Mouse (Mus musculus) liver, embryonic 18 days (tissue): ENCODE data around the gene Atp5d. TPM values are rescaled to one million over a fixed set of nuclear protein-coding genes. Genes with fewer than 3 reads are reported as not detected.

Experiments used
- polyA plus RNA-seq: library from polyadenylated mRNA; depleted of rRNA; stranded (reverse); fragments of >200 nt; gene quantifications from 2 replicates; pipeline ENCODE4 v1.2.3, GENCODE M21; 2012; rRNA removed

The Atp5d gene
- polyA plus RNA-seq = 289 and 291 TPM in 2 replicates

DNA sequence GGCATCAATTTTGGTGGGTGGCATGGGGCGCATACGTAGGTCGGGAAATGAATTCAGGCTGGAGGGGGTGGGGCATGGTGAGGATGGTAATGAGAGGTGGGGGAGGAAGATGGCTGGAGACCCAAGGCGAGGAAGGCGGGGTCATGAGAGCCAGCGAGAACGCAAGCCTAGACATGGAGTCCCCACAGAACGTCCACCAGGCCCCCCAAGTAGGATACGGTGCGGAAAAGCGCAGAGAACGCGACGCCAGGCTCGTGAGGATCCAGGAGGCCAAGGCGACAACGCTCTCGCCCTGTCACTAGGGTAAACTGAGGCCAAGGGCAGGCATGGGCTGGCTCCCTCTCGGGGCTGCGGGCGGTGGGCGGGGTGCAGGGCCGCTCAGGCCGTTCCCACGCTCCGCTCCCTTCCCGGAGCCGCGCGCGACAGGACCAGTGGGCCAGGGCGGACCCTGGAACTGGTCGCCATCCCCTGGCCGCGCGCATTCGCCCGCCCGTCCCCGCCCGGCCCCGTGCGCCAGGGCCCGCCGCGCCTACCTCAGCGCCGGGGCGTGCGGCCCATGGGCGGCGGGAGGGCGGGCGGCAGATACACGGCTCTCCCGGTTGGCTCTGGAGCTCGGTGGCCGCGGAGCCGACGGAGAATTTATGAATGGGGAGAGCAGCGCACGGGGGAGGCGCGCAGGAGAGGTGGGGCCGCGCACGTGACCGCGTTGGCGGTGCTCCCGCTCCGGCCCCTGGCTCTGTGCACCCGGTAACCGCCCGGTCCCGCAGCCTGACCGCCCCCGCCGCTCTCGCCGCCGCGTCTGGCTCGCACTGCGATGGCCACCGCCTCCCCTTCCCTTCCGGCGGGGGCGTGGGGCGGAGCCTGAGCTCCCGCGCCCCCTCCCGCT lies at the start of gene Atp5d:
Gene Atp5d (plus strand): TSS at position 80 of the 886 bp plus-strand sequence.

DNA sequence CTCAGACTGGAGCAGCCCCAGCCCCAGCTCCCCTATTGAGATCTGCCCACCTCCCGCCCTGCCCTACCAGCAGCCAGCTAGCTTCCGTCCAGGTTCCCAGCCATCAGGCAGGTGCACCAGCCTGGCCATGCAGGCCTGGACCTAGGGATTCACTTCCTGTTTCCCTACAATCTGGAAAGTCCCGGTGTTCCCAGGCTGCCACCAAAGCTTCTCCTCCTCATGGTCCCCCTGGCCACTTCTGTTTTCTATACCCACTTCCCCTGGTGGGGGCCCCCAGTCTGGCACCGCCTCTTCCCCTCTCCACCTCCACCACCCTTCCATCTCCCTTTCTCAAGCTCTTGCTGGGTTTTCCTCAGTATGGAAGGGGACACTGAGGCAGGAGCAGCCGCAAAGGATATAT lies 33.0 kb upstream of the Atp5d start, which contains the start of gene Sbno2:
Gene Sbno2 (minus strand): TSS at position 112 of the 400 bp plus-strand sequence.

DNA sequence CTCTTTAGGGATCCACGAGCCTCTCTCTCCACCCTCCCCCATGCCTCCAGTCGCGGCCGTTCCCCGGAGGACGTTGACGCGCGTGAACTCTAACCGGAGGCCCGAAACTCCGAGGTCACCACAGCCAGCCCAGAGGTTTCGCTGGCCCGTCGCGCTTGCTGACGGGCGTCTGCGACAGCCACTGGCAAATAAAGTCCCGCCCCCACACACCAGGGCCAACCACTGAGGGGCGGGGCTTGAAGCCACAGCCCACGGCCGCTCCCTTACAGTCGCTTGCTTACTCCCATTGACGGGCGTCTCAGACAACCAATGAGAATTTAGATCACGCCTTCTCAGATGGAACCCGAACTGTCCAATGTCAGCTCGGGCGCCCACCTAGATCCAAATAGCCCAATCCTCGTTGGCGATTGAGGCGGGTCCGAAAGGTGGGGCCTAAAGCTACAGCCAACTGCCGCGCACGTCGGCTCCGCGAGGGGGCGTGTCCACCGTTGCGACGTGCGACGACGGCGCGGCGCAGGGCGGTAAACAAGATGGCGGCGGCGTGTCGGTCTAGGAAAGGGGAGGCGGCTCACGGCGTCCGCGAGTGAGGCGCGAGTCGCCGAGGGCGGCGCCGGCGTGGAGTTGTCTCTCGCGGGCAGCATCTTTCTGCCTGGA lies 23.0 kb upstream of the Atp5d start, which contains the start of gene Stk11:
Gene Stk11 (plus strand): TSS at position 514 of the 654 bp plus-strand sequence.

DNA sequence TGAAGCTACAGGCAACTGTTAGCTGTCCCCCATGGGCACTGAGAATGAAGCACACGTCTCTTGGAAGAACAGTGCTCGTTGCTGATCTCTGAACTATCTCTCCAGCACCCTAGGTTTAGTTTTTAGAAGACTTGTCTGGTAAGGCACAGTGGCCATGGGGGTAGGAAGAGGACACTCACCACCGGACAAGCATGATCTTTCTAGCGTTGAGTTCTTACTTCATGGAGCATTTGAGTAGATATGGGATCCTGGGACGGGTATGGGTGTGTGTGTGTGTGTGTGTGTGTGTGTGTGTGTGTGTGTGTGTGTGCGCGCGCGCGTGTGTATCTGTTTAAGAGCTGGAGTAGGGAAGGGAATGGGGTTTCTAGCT lies 2.2 kb downstream of the Atp5d start, which contains the start of gene Cbarp:
Gene Cbarp (minus strand): TSS at position 170 of the 370 bp plus-strand sequence.

DNA sequence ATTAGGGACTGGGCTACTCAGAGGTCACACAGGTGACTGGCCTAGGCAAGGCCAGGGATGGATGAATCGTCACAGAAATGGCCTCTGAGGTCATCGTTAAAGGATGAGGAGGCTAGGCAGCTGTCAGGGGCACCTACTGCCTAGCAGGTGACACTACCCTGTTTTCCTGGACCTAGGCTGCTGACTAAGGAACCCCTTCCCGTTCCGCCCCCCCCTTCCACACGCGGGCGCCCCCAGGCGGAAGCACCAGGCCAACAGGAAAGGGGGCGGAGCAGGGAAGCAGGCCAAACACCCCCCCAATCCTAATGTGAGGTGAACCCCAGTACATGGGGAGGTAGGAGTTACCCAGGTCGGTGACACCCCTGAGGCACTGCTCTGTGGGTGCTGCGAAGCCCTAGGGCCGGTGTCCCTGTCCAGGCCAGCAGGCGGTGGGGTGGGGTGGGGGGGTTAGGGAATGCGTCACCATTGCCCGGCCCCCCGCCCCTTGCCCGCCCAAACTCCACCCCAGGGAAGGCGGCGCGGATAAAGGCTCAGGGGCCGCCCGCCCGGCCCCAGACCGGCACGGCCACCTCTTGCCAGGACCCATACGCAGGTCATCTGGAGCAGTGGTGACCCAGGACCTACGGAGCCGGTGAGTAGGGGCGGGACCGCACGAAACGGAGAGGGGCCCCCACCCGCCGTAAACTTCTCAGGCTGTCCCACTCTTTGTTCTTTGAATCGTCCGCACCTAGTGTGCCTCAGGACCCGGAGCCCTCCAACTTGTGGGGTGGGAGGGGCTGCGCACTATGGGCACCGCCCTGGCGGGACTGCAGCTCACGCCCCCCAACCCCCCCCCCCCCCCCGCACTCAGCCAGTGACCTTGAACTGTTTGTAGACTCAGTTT lies 9.5 kb downstream of the Atp5d start, which contains the start of gene Midn:
Gene Midn (plus strand): TSS at position 554 of the 883 bp plus-strand sequence.

DNA sequence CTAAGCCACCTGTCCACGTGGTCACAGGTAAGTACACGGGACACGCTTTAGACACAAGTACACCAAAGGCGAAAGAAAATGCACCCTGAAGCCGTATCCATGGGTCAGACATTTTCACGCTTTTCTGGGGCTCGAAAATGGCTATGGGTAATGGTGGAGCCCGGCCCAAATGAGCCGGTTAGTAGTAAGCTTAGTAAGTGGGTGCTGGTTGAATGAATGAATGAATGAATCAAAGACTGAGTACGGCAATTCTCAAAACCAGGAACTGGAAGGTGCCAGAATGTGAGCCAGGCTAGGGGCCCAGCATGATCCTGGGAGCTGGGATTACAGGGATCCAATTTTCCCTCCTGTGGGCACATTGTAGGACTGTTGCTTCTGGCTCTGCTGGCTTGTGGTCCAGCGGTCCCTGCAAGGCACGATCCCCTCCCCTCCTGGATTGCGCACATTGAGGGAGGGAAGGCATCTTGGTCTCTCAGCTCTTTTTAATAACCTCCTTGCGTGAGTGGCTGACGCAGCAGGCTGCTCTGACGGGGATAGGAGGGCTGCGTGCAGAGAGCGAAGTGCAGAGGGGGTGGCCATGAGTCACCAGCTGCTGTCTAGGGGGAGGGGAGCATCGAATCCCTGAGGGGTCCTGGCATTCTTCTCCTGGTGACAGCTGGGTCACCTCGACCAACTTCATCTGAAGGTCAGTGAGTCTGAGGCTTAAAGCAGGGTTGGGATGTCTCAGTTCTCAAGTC lies 27.1 kb downstream of the Atp5d start, which contains the start of gene Cirbp:
Gene Cirbp (plus strand): TSS at position 594 of the 737 bp plus-strand sequence.

DNA sequence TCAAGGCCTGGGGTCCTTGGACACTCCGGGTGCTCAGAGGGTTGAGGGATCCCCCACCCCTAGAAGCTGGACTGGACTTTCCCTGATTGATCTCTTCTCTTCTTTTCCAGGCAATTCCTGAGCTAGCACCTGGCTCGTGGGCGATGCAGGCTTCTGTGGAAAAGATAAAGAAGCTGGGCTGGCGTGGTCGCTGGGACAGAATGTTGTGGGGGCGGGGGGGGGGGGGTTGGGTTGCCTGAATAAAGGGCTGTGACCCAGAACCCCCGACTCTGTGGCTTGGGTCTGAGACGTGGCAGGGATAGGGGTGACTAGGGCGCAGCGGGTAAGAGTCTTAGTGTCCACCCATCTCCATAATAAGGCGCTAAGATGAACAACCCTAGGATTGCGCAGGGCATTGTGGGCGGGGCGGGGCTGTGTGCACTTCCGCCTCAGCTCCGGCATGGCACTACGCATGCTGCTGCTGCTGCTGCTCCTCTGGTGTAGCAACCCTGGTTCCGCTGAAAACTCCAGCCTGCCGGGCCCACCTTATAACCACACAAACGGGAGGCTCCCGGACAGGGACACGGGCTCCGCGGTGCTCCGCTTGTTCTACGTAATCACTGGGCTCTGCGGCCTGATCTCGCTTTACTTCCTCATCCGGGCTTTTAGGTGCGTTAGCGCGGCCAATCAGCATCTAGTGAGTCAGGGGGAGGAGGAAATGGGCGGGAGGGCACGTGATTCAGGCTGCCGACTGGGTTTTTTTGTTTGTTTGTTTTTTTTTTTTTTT lies 34.3 kb downstream of the Atp5d start, which contains the start of gene 1600002K03Rik:
Gene 1600002K03Rik (plus strand): TSS at position 418 of the 766 bp plus-strand sequence.

DNA sequence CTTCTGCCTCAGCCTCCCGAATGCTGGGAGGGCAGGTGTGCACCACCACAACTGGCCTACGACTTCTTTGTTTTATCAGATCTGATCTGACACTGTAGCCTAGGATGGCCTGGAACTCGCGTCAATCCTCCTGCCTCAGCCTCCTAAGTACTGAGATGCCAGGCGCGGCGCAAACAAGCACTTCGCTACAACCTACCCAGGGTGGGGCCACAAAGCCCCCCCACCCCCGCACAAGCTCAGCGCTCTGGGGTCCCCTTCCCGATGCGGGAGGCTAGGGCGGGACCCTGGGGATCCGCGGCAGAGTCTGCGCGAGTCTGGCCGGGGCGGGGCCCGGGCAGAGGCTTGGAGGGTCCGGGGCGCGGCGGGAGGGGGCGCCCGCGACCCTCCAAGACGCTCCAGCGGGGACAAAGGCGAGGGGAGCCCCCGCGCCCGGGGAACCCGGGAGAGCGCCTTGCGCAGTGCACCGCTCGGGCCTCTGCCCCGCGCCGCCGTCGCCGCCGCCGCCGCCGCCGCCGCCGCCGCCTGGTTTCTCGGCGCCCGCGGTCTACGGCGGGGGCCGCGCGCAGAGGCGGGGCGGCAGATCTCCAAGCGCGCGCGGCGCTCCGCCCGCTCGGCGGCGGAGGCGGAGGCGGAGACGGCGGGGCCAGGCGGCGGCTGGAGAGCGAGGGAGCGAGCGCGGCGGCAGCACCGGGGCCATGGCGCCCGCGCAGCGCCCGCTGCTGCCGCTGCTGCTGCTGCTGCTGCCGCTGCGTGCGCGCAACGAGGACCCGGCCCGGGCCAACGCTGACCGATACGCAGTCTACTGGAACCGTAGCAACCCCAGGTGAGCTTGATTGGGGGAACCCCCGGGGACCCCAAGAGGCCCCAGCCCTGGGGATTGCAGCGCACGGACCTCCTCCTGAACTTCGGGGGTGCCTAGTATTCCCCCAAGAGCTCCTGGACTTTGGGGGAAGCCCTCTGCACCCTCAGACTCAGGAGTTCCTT lies 40.9 kb downstream of the Atp5d start, which contains the start of gene Efna2:
Gene Efna2 (plus strand): TSS at position 415 of the 984 bp plus-strand sequence.

Other genes with a start within 250 kb of the Atp5d start
- 0.08 and 0.12 TPM in 2 replicates for gene Cfd, start 247.8 kb upstream of the Atp5d start, polyA plus RNA-seq
- gene Med16, start 229.7 kb upstream of the Atp5d start, polyA plus RNA-seq = 11.6 and 12.7 TPM in 2 replicates
- gene Gm26602, start 227.8 kb upstream of the Atp5d start, polyA plus RNA-seq = not detected in 2 replicates
- gene Kiss1r, start 221.7 kb upstream of the Atp5d start, polyA plus RNA-seq = 0.65 and 0.86 TPM in 2 replicates
- gene R3hdm4, start 217.4 kb upstream of the Atp5d start, polyA plus RNA-seq = 31.9 and 40.7 TPM in 2 replicates
- gene Arid3a, start 211.6 kb upstream of the Atp5d start, polyA plus RNA-seq = 8.4 and 10.3 TPM in 2 replicates
- 18.3 and 20.3 TPM in 2 replicates for gene Wdr18, start 178.5 kb upstream of the Atp5d start, polyA plus RNA-seq
- not detected in 2 replicates for gene Grin3b, start 167.9 kb upstream of the Atp5d start, polyA plus RNA-seq
- gene Tmem259, start 154.3 kb upstream of the Atp5d start, polyA plus RNA-seq = 66.7 and 79.1 TPM in 2 replicates
- 28.0 and 28.2 TPM in 2 replicates for gene Cnn2, start 150.0 kb upstream of the Atp5d start, polyA plus RNA-seq
- gene Abca7, start 142.1 kb upstream of the Atp5d start, polyA plus RNA-seq = 6.1 and 7.9 TPM in 2 replicates
- 23.6 and 31.2 TPM in 2 replicates for gene Arhgap45, start 122.0 kb upstream of the Atp5d start, polyA plus RNA-seq
- gene Polr2e, start 98.8 kb upstream of the Atp5d start, polyA plus RNA-seq = 79.7 and 92.0 TPM in 2 replicates
- 324 and 335 TPM in 2 replicates for gene Gpx4, start 91.5 kb upstream of the Atp5d start, polyA plus RNA-seq
- 10.4 and 13.9 TPM in 2 replicates for gene Sbno2, start 33.1 kb upstream of the Atp5d start, polyA plus RNA-seq
- 63.7 and 77.6 TPM in 2 replicates for gene Stk11, start 22.8 kb upstream of the Atp5d start, polyA plus RNA-seq
- 0.83 and 0.97 TPM in 2 replicates for gene Cbarp, start 2.2 kb downstream of the Atp5d start, polyA plus RNA-seq
- gene Midn, start 9.6 kb downstream of the Atp5d start, polyA plus RNA-seq = 9.9 and 11.3 TPM in 2 replicates
- 24.2 and 30.3 TPM in 2 replicates for gene Cirbp, start 27.4 kb downstream of the Atp5d start, polyA plus RNA-seq
- gene 1600002K03Rik, start 34.3 kb downstream of the Atp5d start, polyA plus RNA-seq = 5.5 and 6.2 TPM in 2 replicates
- 0.31 and 0.38 TPM in 2 replicates for gene Efna2, start 40.9 kb downstream of the Atp5d start, polyA plus RNA-seq
- gene Mum1, start 87.8 kb downstream of the Atp5d start, polyA plus RNA-seq = 12.0 and 12.6 TPM in 2 replicates
- gene Ndufs7, start 110.5 kb downstream of the Atp5d start, polyA plus RNA-seq = 210 and 248 TPM in 2 replicates
- gene Gamt, start 122.4 kb downstream of the Atp5d start, polyA plus RNA-seq = 121 and 130 TPM in 2 replicates
- gene Dazap1, start 122.9 kb downstream of the Atp5d start, polyA plus RNA-seq = 53.8 and 62.0 TPM in 2 replicates
- 1,560 and 1,972 TPM in 2 replicates for gene Rps15, start 153.8 kb downstream of the Atp5d start, polyA plus RNA-seq
- 0.03 and 0.05 TPM in 2 replicates for gene Apc2, start 157.3 kb downstream of the Atp5d start, polyA plus RNA-seq
- gene 2310011J03Rik, start 181.9 kb downstream of the Atp5d start, polyA plus RNA-seq = 18.0 and 18.1 TPM in 2 replicates
- 9.3 and 9.5 TPM in 2 replicates for gene Pcsk4, start 190.9 kb downstream of the Atp5d start, polyA plus RNA-seq
- gene Reep6, start 191.3 kb downstream of the Atp5d start, polyA plus RNA-seq = 35.1 and 42.1 TPM in 2 replicates
- 2.4 and 3.2 TPM in 2 replicates for gene Adamtsl5, start 209.8 kb downstream of the Atp5d start, polyA plus RNA-seq
- gene Plk5, start 217.8 kb downstream of the Atp5d start, polyA plus RNA-seq = 0.42 and 0.46 TPM in 2 replicates
- 2.4 and 2.5 TPM in 2 replicates for gene Mex3d, start 249.0 kb downstream of the Atp5d start, polyA plus RNA-seq